Mouse (Mus musculus) telencephalon, adult 2 months (tissue): ENCODE data around the gene Baiap2.

Source experiments
- DNase-seq: peaks from one replicate; pipeline ENCODE4 v3.0.0-alpha.2; 2011; ENCODE audit warnings: low read depth, low spot score

Baiap2 gene

GRCm38 (mm10) chr11:119919897-119920296 lies 22.7 kb upstream of the Baiap2 start:
- DNase-seq = no peak

GRCm38 (mm10) chr11:119920668-119921067 lies 21.9 kb upstream of the Baiap2 start:
- DNase-seq = no peak

- DNase-seq = no peak
These were observed 17.4 kb upstream of the Baiap2 start for GRCm38 (mm10) chr11:119925176-119925575.

GRCm38 (mm10) chr11:119926762-119927161 lies 15.8 kb upstream of the Baiap2 start:
- DNase-seq = no peak

GRCm38 (mm10) chr11:119928023-119928681 lies 14.4 kb upstream of the Baiap2 start:
- DNase-seq = no peak

GRCm38 (mm10) chr11:119929603-119930265 lies 12.8 kb upstream of the Baiap2 start:
- DNase-seq = no peak

- DNase-seq = no peak
These were observed 10.8 kb upstream of the Baiap2 start for GRCm38 (mm10) chr11:119931809-119932208.

- DNase-seq = no peak
These were observed 9.4 kb upstream of the Baiap2 start for GRCm38 (mm10) chr11:119933142-119933541.

- no peak for DNase-seq
These were observed 8.6 kb upstream of the Baiap2 start for GRCm38 (mm10) chr11:119933819-119934583.

- DNase-seq = no peak
These were observed 7.8 kb upstream of the Baiap2 start for GRCm38 (mm10) chr11:119934773-119935172.

GRCm38 (mm10) chr11:119935457-119935856 lies 7.1 kb upstream of the Baiap2 start:
- no peak for DNase-seq

GRCm38 (mm10) chr11:119936456-119936855 lies 6.1 kb upstream of the Baiap2 start:
- no peak for DNase-seq

- DNase-seq = peak; percentile 92
These were observed 5.3 kb upstream of the Baiap2 start for GRCm38 (mm10) chr11:119937216-119937615.

GRCm38 (mm10) chr11:119937772-119938502 lies 4.6 kb upstream of the Baiap2 start:
- DNase-seq = no peak

- no peak for DNase-seq
These were observed 3.4 kb upstream of the Baiap2 start for GRCm38 (mm10) chr11:119939073-119939710.

GRCm38 (mm10) chr11:119939711-119940106 lies 2.9 kb upstream of the Baiap2 start:
- no peak for DNase-seq

- DNase-seq = peak; percentile 80
These were observed 2.4 kb upstream of the Baiap2 start for GRCm38 (mm10) chr11:119940142-119940541.

GRCm38 (mm10) chr11:119941794-119942193 lies 769 bp upstream of the Baiap2 start:
- DNase-seq = no peak

- DNase-seq = no peak
These were observed 299 bp upstream of the Baiap2 start for GRCm38 (mm10) chr11:119942201-119942726.

- DNase-seq = no peak
These were observed 945 bp downstream of the Baiap2 start for GRCm38 (mm10) chr11:119943428-119943988.

- no peak for DNase-seq
These were observed 2.8 kb downstream of the Baiap2 start for GRCm38 (mm10) chr11:119945343-119945742.
